Mouse (Mus musculus) midbrain, embryonic 12.5 days (tissue): Measurements from ENCODE around the gene En2. TPM values are rescaled to one million over a fixed set of nuclear protein-coding genes. Genes with fewer than 3 reads are reported as not detected.

Source experiments
- ATAC-seq: fragments of 200-750 bp; cut with Nextera tagmentation; 2 replicates; pipeline ENCODE4 v1.8.0; 2017; ENCODE audit warnings: low read depth, moderate TSS enrichment, moderate library complexity; ENCODE audit not compliant: low FRiP score
- H3K27ac ChIP-seq: fragments of 300-500 bp; sonication (generic); replicated peaks from 2 replicates; pipeline ENCODE4 v1.5.1; 2016; ENCODE audit warnings: mild to moderate bottlenecking
- H3K27me3 ChIP-seq: fragments of 300-500 bp; sonication (generic); 2 replicates; pipeline ENCODE4 v1.6.1; 2016; ENCODE audit warnings: mild to moderate bottlenecking
- H3K36me3 ChIP-seq: fragments of 300-500 bp; sonication (generic); 2 replicates; pipeline ENCODE4 v1.6.1; 2016
- H3K4me1 ChIP-seq: fragments of 300-500 bp; sonication (generic); 2 replicates; pipeline ENCODE4 v1.6.1; 2016
- H3K4me2 ChIP-seq: fragments of 300-500 bp; sonication (generic); replicated peaks from 2 replicates; pipeline ENCODE4 v1.6.1; 2016; ENCODE audit warnings: mild to moderate bottlenecking, moderate library complexity
- H3K4me3 ChIP-seq: fragments of 300-500 bp; sonication (generic); 2 replicates; pipeline ENCODE4 v1.5.1; 2016; ENCODE audit warnings: mild to moderate bottlenecking
- H3K9ac ChIP-seq: fragments of 300-500 bp; sonication (generic); replicated peaks from 2 replicates; pipeline ENCODE4 v1.6.1; 2016; ENCODE audit warnings: mild to moderate bottlenecking, moderate library complexity
- H3K9me3 ChIP-seq: fragments of 300-500 bp; sonication (generic); 2 replicates; pipeline ENCODE4 v1.6.1; 2016; ENCODE audit warnings: mild to moderate bottlenecking
- whole genome bisulfite sequencing: fragments of 180-500 bp; shearing (Covaris S2); methylation state at CpG from one replicate; pipeline ENCODE4 v1.1.7; 2016; 5-methylcytosine and 5-hydroxymethylcytosine counted together
- polyA plus RNA-seq: library from polyadenylated mRNA; unstranded; fragments of >200 nt; fragmentation: Nextera tagmentation; extraction: Ambion mirVana; gene quantifications from 2 replicates; pipeline ENCODE4 v1.2.1, GENCODE M21; 2016

En2 gene
- polyA plus RNA-seq, 1 experiment from 2014 or later: 2.1 TPM

GRCm38 (mm10) chr5:28161938-28162402, 3.5 kb upstream of the En2 start:
- Histone ChIP-seq H3K27me3 (peaks cover 95% of the 10 kb centered on the region), H3K27ac (no peak overlapping the region; the same call in 1 of the 2 replicates), H3K4me1 (peaks cover 44% of the 10 kb centered on the region), H3K9me3 (no peaks in the 10 kb centered on the region), H3K36me3 (no peaks in the 10 kb centered on the region), H3K9ac (peak overlapping the region; percentile 63), H3K4me2 (peak overlapping the region; percentile 52), H3K4me3 (peak overlapping the region; percentile 32)
- no peak for ATAC-seq
- under 1% methylated on average over 24 of the region's 24 CpGs for WGBS

- no peak for ATAC-seq
- H3K27ac ChIP-seq: no peak overlapping the region
- H3K4me3 ChIP-seq: no peak overlapping the region
- peaks cover 90% of the 10 kb centered on the region for H3K27me3 ChIP-seq
- H3K36me3 ChIP-seq: no peaks in the 10 kb centered on the region
- WGBS: 11% methylated on average over 1 of the region's 1 CpGs
- peak overlapping the region; percentile 67; the same call in 1 of the 2 replicates for H3K4me2 ChIP-seq
- H3K9ac ChIP-seq: peak overlapping the region; percentile 7; the same call in 1 of the 2 replicates
- no peaks in the 10 kb centered on the region for H3K9me3 ChIP-seq
- peaks cover 29% of the 10 kb centered on the region for H3K4me1 ChIP-seq
Observed at GRCm38 (mm10) chr5:28163926-28164325, 1.6 kb upstream of the En2 start.

GRCm38 (mm10) chr5:28166256-28167231, 1.1 kb downstream of the En2 start:
- no peaks in the 10 kb centered on the region for H3K9me3 ChIP-seq
- peak overlapping the region; percentile 97 for H3K9ac ChIP-seq
- H3K36me3 ChIP-seq: no peaks in the 10 kb centered on the region
- H3K27me3 ChIP-seq: peaks cover 86% of the 10 kb centered on the region
- peak overlapping the region; percentile 67 for H3K4me2 ChIP-seq
- H3K4me3 ChIP-seq: peak overlapping the region; percentile 80
- peak overlapping the region; percentile 94 for H3K27ac ChIP-seq
- peaks cover 37% of the 10 kb centered on the region for H3K4me1 ChIP-seq
- no peak for ATAC-seq
- under 1% methylated on average over 104 of the region's 111 CpGs for WGBS

GRCm38 (mm10) chr5:28167611-28168252, 2.2 kb downstream of the En2 start:
- ATAC-seq: no peak
- Histone ChIP-seq H3K4me3 (peak overlapping the region; percentile 80), H3K4me2 (peak overlapping the region; percentile 67), H3K9ac (peak overlapping the region; percentile 97), H3K9me3 (no peaks in the 10 kb centered on the region), H3K4me1 (peaks cover 30% of the 10 kb centered on the region), H3K36me3 (no peaks in the 10 kb centered on the region), H3K27ac (peak overlapping the region; percentile 94), H3K27me3 (peaks cover 84% of the 10 kb centered on the region)
- WGBS: under 1% methylated on average over 29 of the region's 29 CpGs

- H3K27ac ChIP-seq: peak overlapping the region; percentile 94
- no peaks in the 10 kb centered on the region for H3K36me3 ChIP-seq
- H3K4me2 ChIP-seq: peak overlapping the region; percentile 67
- WGBS: under 1% methylated on average over 36 of the region's 36 CpGs
- peaks cover 84% of the 10 kb centered on the region for H3K27me3 ChIP-seq
- ATAC-seq: no peak
- H3K9ac ChIP-seq: peak overlapping the region; percentile 97
- peak overlapping the region; percentile 80 for H3K4me3 ChIP-seq
- no peaks in the 10 kb centered on the region for H3K9me3 ChIP-seq
- H3K4me1 ChIP-seq: peaks cover 30% of the 10 kb centered on the region
Observed at GRCm38 (mm10) chr5:28168253-28169165, 3.0 kb downstream of the En2 start.

- H3K4me3 ChIP-seq: peak overlapping the region; percentile 80
- H3K36me3 ChIP-seq: no peaks in the 10 kb centered on the region
- peaks cover 84% of the 10 kb centered on the region for H3K27me3 ChIP-seq
- peak overlapping the region; percentile 94 for H3K27ac ChIP-seq
- H3K4me2 ChIP-seq: peak overlapping the region; percentile 67
- 2% methylated on average over 5 of the region's 5 CpGs for WGBS
- ATAC-seq: no peak
- H3K9ac ChIP-seq: peak overlapping the region; percentile 97
- peaks cover 27% of the 10 kb centered on the region for H3K4me1 ChIP-seq
- H3K9me3 ChIP-seq: no peaks in the 10 kb centered on the region
Observed at GRCm38 (mm10) chr5:28169166-28169801, 3.8 kb downstream of the En2 start.

- WGBS: 5% methylated on average over 17 of the region's 17 CpGs
- Histone ChIP-seq H3K27ac (peak overlapping the region; percentile 94; the same call in 1 of the 2 replicates), H3K4me2 (peak overlapping the region; percentile 67), H3K4me3 (peak overlapping the region; percentile 80), H3K9ac (peak overlapping the region; percentile 97), H3K4me1 (peaks cover 30% of the 10 kb centered on the region), H3K27me3 (peaks cover 83% of the 10 kb centered on the region), H3K36me3 (no peaks in the 10 kb centered on the region), H3K9me3 (no peaks in the 10 kb centered on the region)
- no peak for ATAC-seq
Observed at GRCm38 (mm10) chr5:28170081-28170480, 4.6 kb downstream of the En2 start.

GRCm38 (mm10) chr5:28170892-28171291, 5.4 kb downstream of the En2 start:
- Histone ChIP-seq H3K4me2 (peak overlapping the region; percentile 54), H3K4me3 (peak overlapping the region; percentile 41)
- no peak for ATAC-seq

GRCm38 (mm10) chr5:28171667-28172066, 6.2 kb downstream of the En2 start:
- Histone ChIP-seq H3K9ac (peak overlapping the region; percentile 37; the same call in 1 of the 2 replicates), H3K4me3 (peak overlapping the region; percentile 27), H3K4me1 (peaks cover 32% of the 10 kb centered on the region), H3K27ac (no peak overlapping the region), H3K27me3 (peaks cover 86% of the 10 kb centered on the region), H3K9me3 (no peaks in the 10 kb centered on the region), H3K36me3 (no peaks in the 10 kb centered on the region), H3K4me2 (peak overlapping the region; percentile 38)
- no peak for ATAC-seq
- WGBS: 9% methylated on average over 5 of the region's 5 CpGs

More at GRCm38 (mm10) chr5:28170892-28171291, 5.4 kb downstream of the En2 start:
- H3K27ac ChIP-seq: peak overlapping the region; percentile 52; the same call in 1 of the 2 replicates
- no peaks in the 10 kb centered on the region for H3K36me3 ChIP-seq
- peaks cover 86% of the 10 kb centered on the region for H3K27me3 ChIP-seq
- peaks cover 36% of the 10 kb centered on the region for H3K4me1 ChIP-seq
- H3K9me3 ChIP-seq: no peaks in the 10 kb centered on the region
- WGBS: under 1% methylated on average over 19 of the region's 19 CpGs
- H3K9ac ChIP-seq: peak overlapping the region; percentile 63

- 8% methylated on average over 8 of the region's 8 CpGs for WGBS
- no peaks in the 10 kb centered on the region for H3K9me3 ChIP-seq
- ATAC-seq: no peak
- no peaks in the 10 kb centered on the region for H3K36me3 ChIP-seq
- peaks cover 26% of the 10 kb centered on the region; the same call in 1 of the 2 replicates for H3K4me1 ChIP-seq
- H3K9ac ChIP-seq: peak overlapping the region; percentile 46; the same call in 1 of the 2 replicates
- H3K27ac ChIP-seq: no peak overlapping the region; the same call in 1 of the 2 replicates
- H3K4me2 ChIP-seq: peak overlapping the region; percentile 48
- H3K27me3 ChIP-seq: peaks cover 85% of the 10 kb centered on the region
- peak overlapping the region; percentile 22 for H3K4me3 ChIP-seq
Observed at GRCm38 (mm10) chr5:28172261-28172920, 6.9 kb downstream of the En2 start.
